Mouse (Mus musculus) small intestine, adult 2 months (tissue): ENCODE results near the gene Dtl.

Experiments
- CTCF ChIP-seq: fragments of 200-500 bp; IDR thresholded peaks from 2 replicates; pipeline ENCODE4 v1.5.1; 2012; ENCODE audit warnings: low read depth, mild to moderate bottlenecking, control low read depth, inconsistent platforms, low read length, moderate library complexity, mixed read lengths; ENCODE audit not compliant: insufficient replicate concordance, insufficient read length; ENCODE audit errors: extremely low read depth
- POLR2A ChIP-seq: fragments of 200-500 bp; IDR thresholded peaks from 2 replicates; pipeline ENCODE4 v1.6.1; 2012; ENCODE audit warnings: low read depth, mild to moderate bottlenecking, control low read depth, inconsistent platforms, low read length, moderate library complexity

- TF ChIP-seq CTCF (no peak), POLR2A (no peak)
Observed at GRCm38 (mm10) chr1:191569625-191570024, 5.7 kb downstream of the Dtl start.
